Mouse (Mus musculus) kidney, postnatal 4 days (tissue): ENCODE results near the gene Nop10.
"Not testable (repeated sequence)": the region's sequence is repeated elsewhere in the genome, so short reads cannot be mapped to it uniquely, and the experiment has no call there.

Experiments used
- DNase-seq, 2 experiments: peaks; one replicate each; pipeline ENCODE4 v3.0.0; 2021; ENCODE audit warnings: mixed read lengths in 2 of 2

Nop10 gene

DNA sequence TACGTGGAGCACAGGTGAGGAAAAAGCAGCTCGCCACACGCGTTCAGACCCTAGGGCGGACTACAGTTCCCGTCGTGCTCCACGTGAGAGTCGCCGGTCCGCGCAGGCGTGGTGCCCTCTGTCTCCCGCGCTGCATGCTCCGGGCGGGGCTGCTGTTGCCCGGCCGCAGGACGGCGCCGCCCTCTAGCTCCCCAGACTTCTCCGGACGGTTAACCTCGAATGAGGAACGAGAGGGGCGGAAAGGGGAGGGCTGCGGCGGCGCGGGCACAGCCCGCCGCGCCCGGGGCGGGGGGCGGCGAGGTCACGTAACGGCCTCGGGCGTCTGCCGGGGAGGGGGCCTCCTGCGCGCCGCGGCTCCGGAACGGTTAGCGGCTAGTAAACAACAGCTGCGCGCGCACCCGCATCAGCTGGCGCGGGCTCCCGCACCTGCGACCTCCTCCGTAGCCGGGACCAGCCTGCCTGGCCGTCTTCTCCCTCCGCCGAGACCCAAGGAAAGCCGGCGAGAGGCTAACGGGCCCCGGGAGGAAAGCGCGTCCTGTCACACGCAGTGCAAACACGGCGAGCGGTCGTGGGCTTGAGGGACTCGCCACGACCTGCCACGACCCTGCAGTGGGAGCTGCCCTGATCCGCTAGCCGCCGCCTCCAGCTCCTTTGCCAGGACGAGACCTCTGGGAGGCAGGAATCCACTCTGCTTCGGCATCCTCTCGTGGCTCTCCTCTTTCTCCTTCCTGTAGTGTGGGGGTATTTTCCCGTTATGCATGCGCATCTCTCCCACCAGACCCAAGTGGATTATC lies 3.9 kb downstream of the Nop10 start, which contains the start of gene Slc12a6:
Gene Slc12a6 (plus strand): TSS at position 378 of the 794 bp plus-strand sequence.
- peak; percentile 94 to 96 for DNase-seq

DNA sequence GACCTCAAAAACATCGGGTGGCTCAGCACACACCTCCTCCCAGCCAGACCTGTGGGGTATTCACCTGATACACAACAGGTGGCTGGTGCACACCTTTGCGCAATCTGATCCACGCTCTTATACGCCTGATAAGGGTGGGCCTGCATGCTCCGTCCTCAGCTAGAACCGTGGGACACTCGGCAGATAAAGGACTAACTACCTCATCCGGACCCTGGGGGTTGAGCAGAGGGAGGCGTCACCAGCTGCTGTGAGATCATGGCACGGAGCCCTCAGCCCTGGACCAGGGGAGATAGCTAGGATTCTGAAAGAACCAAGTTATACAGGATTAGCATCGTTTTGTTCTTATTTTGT lies 4.5 kb downstream of the Nop10 start, which contains the start of gene Gm21985:
Gene Gm21985 (plus strand): TSS at position 73 of the 351 bp plus-strand sequence.
- DNase-seq = peak; percentile 66 to 77

DNA sequence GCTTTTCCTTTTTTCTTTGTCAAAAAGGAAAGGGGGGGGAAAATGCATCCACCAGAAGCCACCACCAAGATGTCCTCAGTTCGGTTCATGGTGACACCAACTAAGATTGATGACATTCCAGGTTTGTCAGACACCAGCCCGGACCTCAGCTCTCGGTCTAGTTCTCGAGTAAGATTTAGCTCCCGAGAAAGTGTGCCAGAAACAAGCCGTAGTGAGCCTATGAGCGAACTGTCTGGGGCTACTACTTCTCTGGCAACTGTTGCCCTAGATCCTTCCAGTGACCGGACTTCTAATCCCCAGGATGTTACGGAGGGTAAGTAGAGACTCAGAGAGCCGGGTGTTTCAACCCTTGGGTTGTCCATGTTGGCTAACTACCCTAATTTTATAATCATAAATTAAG lies 5.1 kb downstream of the Nop10 start:
- no peak for DNase-seq

DNA sequence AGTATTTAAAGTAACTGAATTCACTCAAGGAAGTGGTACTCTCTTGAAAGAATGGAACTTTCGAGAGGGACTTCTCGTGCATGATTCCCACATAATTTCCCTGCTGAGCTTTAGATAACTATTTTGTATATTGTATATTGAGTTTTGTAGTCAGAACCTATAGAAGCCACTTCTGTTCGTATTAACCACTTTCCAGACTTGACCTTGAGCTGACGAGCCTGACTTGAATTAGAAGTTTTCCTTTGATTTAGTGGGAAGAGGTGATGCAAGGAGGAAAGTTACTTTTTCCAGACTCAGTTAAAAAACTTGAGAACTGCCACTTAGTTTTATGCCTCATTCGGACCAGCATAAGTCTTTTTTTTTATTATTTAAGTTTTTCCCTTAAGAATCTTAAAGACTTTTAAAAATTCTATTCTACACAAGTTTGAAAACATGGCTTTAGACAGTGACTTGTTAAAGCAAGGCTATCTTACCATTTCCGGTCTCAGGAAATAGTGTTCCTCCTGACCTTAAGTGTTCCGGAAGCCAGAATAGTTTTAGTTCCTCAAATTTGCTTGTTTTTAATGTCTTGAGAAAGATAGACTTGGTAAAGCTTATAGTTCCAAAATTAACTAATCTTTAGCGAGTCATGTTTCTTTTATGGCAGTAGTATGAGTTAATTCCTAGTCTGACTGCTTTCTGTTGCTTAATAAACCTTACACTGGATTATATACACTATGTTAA lies 6.0 kb downstream of the Nop10 start:
- DNase-seq = no peak

DNA sequence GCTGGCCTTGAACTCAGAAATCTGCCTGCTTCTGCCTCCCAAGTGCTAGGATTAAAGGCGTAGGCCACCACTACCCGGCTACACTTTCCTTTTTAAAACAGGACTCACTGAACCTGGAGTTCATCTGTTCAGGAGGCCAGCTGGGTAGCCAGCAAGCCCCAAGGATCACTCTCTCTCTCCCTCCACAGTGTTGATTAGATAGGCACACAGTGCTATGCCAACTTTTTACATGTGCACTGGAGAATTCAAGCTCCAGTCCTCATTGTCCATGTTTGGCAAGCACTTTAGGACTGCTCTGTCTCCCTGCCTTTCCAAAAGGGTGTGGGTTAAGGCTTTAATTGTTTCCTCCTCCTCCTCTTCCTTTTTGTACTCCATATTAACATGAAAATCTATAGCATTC lies 8.3 kb downstream of the Nop10 start:
- DNase-seq = no peak

DNA sequence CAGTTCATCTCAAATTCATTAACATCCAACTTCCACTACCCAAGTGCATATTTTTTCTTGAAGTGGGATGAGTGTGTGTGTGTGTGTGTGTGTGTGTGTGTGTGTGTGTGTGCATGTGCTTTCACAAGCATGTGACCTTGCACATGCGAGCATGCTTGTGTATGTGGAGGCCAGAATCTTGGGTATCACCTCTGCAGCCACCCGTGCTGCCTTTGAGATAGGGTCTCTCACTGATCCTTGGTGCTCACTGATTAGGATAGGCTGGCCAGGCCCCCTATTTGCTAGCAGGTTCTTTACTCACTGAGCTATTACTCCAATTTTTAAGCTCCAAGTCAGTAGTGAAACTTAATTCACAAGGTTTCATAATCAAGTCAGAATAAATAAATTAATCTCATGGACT lies 11.2 kb downstream of the Nop10 start:
- DNase-seq = no peak

DNA sequence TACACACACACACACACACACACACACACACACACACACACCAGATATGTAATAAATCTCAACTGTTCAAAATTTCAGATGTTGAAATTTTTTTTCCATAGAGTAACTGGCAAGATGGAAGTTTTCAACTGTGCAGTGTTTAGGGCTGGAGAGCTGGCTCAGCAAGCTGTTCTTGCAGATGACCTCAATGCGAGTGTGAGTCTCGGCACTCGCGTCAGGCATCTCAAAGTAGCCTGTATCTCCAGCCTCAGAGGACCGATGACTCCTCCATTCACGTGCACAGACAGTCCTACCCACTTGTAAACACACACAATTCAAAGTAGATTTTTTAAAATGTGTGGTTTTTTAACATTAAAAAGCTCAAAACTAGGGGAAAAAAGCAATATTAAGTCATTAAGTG lies 11.7 kb downstream of the Nop10 start:
- DNase-seq = no peak

DNA sequence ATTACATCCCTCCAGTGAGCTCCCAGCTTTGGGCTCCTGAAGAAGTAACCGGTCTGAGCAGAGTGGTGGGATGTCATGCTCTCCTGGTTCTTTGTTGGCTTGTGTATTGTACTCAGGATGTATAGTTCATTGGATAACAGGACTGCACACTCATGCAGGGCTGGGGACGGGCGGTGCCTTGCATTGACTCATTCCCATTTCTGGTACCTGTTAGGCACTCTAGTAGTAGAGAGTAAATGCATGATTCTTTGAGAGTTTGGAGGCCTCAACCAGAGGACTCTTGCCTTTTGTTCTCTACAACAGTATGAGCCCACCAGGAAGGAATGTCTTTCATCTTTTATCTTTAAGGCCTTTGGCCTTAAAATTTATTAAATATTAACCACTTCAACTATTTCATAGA lies 15.1 kb downstream of the Nop10 start:
- no peak for DNase-seq

DNA sequence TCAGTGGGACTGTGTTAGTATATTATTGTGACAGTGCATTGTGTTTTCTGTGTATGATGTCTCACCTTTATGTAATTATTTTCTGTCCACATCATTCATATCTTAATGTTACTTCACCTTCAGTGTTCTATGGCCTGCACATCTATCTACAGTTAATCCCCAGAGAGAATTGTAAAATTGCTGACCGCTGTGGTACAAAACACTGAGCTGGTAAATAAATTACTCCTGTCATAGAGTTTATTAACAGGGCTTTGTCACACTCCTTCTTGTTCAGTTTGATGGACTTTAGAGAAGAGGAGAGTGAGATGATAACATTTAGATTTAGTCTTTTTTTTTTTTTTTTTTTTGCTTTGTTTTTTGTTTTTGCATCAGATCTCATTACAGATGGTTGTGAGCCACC lies 21.1 kb downstream of the Nop10 start:
- DNase-seq = no peak

DNA sequence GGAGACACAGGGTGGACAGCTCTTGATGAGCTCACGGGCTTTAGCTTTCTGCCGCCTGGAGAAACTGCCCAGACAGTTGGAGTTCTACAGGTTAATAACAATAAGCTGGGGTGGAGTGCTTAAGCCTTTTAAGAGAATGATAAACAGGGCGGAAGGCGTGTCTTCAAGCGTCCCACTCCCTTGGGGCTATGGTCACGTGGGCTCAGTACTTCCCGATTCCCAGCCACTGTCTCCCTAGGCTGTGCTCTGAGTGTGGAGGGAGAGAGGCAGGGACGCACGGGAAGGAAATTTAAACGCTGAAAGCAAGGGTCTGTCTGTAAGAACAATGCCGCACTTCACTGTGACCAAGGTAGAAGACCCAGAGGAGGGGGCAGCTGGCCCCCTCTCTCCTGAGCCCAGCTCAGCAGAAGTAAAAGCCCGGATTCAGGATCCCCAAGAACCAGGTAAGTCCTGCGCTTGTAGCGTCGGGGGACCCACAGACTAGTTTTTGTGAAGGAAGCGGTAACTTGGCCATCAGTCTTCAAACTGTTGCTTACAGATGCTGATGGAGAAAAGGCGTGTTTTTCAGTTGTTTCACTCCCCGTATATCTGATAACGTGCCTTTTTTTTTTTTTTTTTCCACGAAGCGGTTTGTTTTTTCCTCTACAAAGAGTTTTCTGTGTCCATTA lies 22.8 kb downstream of the Nop10 start:
- peak; percentile 72 to 79 for DNase-seq

DNA sequence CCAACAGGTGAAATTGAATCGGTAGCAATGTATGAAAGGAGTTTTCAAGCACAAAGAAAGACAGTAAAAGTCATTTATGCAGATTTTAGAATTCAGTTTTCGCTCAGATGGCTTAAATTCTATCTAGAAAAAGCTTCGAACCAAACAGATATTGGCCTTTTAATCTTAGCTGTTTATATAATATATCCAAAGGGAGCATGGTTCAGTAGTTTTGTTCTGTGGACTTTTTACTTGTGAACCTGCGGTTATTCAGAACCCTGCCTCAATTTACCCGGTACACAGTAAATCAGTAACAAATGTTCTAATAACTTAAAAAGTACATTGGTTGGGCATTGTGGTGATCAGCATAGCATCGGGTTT lies 23.3 kb downstream of the Nop10 start:
- no peak for DNase-seq

DNA sequence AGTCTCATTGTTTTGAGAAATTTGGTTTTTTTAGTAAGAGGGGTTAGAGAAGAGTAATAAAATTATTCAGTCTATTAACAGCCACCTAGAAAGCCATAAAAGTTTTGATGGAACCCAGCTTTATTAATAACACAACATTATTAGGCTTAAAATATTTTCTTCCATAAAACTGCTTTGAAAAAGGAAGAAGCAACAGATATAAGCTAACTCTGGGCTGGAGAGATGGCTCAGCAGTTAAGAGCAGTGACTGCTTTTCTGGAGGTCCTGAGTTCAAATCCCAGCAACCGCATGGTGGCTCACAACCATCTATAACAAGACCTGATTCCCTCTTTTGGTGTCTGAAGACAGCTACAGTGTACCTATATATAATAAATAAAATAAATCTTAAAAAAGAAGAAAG lies 24.3 kb downstream of the Nop10 start:
- DNase-seq = not testable (repeated sequence)

DNA sequence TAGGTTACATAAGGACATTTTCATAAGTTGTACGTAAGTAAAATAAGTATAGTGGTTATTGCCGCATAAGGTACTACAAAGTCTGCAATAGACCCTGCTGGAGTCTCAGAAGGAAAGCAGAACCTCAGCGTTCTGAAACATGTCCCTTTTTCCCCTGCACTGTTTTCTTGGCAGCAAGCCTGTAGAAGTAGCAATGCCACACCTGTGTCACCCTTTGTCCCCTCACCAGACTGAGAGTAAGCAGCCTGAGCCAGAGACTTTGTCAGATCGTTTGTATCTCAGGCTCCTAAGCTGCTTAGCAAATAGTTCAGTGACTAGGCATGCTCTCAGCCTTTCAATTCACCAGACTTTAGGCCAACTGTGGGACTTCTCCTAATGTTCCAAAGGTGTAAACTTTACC lies 25.3 kb downstream of the Nop10 start:
- no peak for DNase-seq

DNA sequence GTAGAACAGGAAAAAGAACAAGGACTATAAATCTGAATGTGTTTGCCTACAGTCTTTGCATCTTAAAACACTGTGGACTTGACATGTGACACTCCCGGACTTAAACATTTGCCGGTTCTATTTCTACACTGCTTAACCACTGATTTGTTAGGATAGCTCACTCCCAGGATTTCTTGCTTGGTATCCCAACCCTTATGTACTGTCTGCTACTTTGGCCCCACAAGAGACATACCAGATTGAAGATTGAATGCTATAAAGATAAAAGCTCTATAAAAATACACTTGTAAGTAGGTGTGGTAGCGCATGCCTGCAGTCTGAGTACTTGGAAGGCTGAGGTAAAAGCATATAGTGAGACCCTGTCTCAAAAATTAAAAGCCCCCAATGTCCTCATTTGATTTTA lies 27.8 kb downstream of the Nop10 start:
- DNase-seq = no peak

DNA sequence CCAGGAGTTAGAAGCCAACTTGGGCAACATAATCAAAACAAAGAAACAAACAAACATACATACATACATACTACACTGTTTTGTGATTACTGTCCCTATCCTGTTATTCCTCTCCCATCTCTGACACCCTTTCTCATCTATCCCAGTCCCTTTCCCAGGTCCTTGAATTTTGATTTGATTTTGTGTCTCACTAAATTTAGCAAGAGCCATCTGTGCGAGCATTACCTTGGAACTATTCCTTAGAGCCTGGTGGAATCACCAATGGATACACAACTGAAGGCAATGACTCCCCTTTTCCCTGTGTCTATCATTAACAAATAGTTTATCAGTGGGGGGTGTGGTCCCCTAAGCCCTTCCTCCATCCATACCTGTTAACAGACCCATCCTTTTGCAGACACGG lies 31.1 kb downstream of the Nop10 start:
- no peak for DNase-seq

DNA sequence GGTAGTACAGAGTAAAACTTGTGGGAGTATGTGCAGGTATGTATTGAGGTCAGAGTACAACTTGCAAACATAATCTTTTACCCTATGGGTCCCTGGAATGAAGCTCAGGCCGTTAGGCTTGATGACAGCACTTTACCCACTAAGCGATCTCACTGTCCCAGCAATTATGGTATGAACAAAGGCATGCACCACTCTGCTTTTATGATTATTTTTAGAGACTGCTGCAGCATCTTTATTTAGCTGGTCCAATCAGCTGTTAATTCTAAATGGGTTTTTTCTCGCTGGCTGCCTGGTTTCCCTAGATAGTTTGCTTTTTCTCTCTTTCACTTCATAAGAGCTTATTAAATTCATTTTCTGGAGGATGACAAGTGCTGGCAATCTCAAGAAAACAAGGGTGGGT lies 34.5 kb downstream of the Nop10 start:
- no peak for DNase-seq

DNA sequence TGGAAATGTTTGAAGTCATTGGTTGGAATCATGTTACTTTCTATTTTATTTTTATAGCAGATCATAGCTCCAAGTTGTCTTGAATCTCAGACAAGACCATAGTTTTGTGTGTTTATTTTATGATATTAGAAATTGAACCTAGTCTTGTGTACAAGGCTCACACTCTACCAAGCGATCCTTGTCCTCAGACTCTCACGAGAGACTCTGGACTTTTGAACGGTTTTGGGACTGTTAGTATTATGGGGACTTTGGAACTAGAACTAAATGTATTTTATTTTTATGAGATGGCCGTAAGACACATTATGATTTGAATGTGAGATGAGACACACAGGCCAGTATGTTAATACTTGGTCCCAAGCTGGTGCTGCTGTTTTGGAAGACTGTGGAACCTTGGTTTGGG lies 36.5 kb downstream of the Nop10 start:
- DNase-seq = no peak

DNA sequence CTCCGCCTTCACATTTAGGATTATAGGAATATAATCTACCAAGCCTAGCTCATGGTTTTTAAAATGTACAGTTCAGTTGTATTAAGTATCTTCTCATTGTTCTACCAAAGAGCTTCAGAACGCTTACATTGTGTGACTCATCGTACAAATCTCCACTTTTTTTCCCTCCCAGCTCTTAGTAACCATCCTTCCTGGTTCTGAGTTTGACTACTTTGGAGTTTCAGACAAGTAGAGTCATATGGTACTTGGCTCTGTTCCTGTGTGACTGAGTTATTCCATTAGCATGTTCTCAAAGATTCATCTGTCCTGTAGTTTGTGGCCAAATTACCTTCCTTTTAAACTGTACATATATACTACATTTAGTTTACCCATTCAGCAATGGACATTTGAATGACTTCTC lies 46.9 kb downstream of the Nop10 start:
- DNase-seq = no peak

DNA sequence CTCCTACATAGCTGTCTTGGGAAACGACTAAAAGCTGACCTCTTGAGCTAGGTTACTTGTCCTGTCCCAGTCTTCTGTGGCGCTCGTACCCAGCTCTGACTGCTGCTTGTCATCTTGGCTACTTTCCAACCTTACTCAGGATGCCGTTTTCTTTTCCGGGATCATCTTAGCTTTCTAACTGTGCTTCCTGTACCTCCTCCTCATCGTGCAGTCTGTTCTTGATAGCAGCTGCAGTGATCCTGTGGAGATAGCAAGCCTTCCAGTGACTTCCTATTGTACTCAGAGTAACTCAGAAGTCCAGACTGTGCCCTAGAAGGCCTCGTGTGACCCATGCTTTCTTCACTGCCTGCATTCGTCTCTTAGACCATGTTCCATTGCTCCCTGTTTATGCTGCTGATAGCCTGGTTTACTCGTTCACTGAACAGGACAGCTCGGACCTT lies 47.5 kb downstream of the Nop10 start:
- peak in 1 of 2 experiments; percentile 7 for DNase-seq
